In genomic region chr5:19982031-19982430, GRCm38 (mm10) we compare ENCODE assay signal across 16 mouse cellular contexts.
DNase-seq lines count a peak whose midpoint lies in the region; ATAC-seq and TF ChIP-seq lines count a peak whose summit lies in the region.
"Had no signal": no experiment of that assay in that cellular context is flagged by ENCODE, and none has a peak within 500 bp of the region (broad histone marks: within the 10 kb centered on the region; RNA-seq: fewer than 3 reads in every experiment).

No protein-coding gene starts in this region.

- intact Hi-C loops in gastrocnemius, adult 2 months (cut with DNase I), result no loop called here

- no peak overlapping the region for H3K4me3 ChIP-seq in hindbrain, embryonic 11.5 days (ENCODE audit: low read depth, low read length)
- no peak overlapping the region for H3K4me3 ChIP-seq in hindbrain, embryonic 10.5 days
- no peak overlapping the region for H3K4me3 ChIP-seq in hindbrain, embryonic 12.5 days
- no peak overlapping the region for H3K4me3 ChIP-seq in midbrain, embryonic 15.5 days
- H3K4me3 ChIP-seq in gastrocnemius, adult 2 months, result no peak overlapping the region

- H3K4me1 ChIP-seq in hindbrain, embryonic 11.5 days (replicated peaks; ENCODE audit: control insufficient read depth, insufficient read depth, low read length), result no peaks in the 10 kb centered on the region
- H3K4me1 ChIP-seq in hindbrain, embryonic 10.5 days (replicated peaks), result peaks cover 14% of the 10 kb centered on the region
- peaks cover 12% of the 10 kb centered on the region for H3K4me1 ChIP-seq in hindbrain, embryonic 12.5 days
- peaks cover 22% of the 10 kb centered on the region for H3K4me1 ChIP-seq in midbrain, embryonic 15.5 days

- peak; percentile 27 for DNase-seq in hindbrain, embryonic 11.5 days (ENCODE audit: low spot score)
- no peak for DNase-seq in hindbrain, embryonic 10.5 days (ENCODE audit: low spot score)
- DNase-seq in brain, embryonic 18.5 days (ENCODE audit: low read depth, low spot score), result peak; percentile 30
- DNase-seq in adrenal gland, postnatal 4 days (ENCODE audit: low spot score in 2 of 2), result no peak
- no peak for DNase-seq in gastrocnemius, adult 2 months
- no peak for DNase-seq in adrenal gland, postnatal 36 days
- DNase-seq: B cell, adult 2 months; cerebellum, postnatal 36 days; gastrocnemius, postnatal 10 days; heart, postnatal 4 days; kidney, adult 8-10 months; thymus, postnatal 36 days had no signal

- no peaks in the 10 kb centered on the region for H3K9me3 ChIP-seq in hindbrain, embryonic 11.5 days (ENCODE audit: control insufficient read depth, low read length)
- H3K9me3 ChIP-seq in hindbrain, embryonic 10.5 days, result no peaks in the 10 kb centered on the region
- H3K9me3 ChIP-seq in hindbrain, embryonic 12.5 days (replicated peaks), result no peaks in the 10 kb centered on the region
- no peaks in the 10 kb centered on the region for H3K9me3 ChIP-seq in midbrain, embryonic 15.5 days

- ATAC-seq in hindbrain, embryonic 11.5 days (ENCODE audit: low FRiP score), result peak; percentile 84
- ATAC-seq in hindbrain, embryonic 12.5 days (ENCODE audit: low FRiP score), result peak; percentile 81
- peak; percentile 86 for ATAC-seq in midbrain, embryonic 15.5 days (replicated peaks)

- no peak overlapping the region for H3K27ac ChIP-seq in hindbrain, embryonic 11.5 days (ENCODE audit: low read depth, low read length)
- H3K27ac ChIP-seq in hindbrain, embryonic 10.5 days, result no peak overlapping the region
- no peak overlapping the region for H3K27ac ChIP-seq in hindbrain, embryonic 12.5 days
- H3K27ac ChIP-seq in midbrain, embryonic 15.5 days, result peak overlapping the region; percentile 57; the same call in 1 of the 2 replicates
- H3K27ac ChIP-seq in gastrocnemius, adult 2 months, result no peak overlapping the region
- H3K27ac ChIP-seq: macrophage had no signal

- WGBS in hindbrain, embryonic 11.5 days, result 40% methylated on average over 3 of the region's 3 CpGs
- 39% methylated on average over 3 of the region's 3 CpGs for WGBS in hindbrain, embryonic 10.5 days
- WGBS in hindbrain, embryonic 12.5 days, result 47% methylated on average over 3 of the region's 3 CpGs
- 10% methylated on average over 3 of the region's 3 CpGs for WGBS in midbrain, embryonic 15.5 days

- TF ChIP-seq CTCF in gastrocnemius, adult 2 months (IDR thresholded peaks at IDR 0.05), result no peak

- no peaks in the 10 kb centered on the region for H3K36me3 ChIP-seq in hindbrain, embryonic 11.5 days (ENCODE audit: control insufficient read depth, insufficient read depth, low read length)
- H3K36me3 ChIP-seq in hindbrain, embryonic 10.5 days, result no peaks in the 10 kb centered on the region
- H3K36me3 ChIP-seq in hindbrain, embryonic 12.5 days, result no peaks in the 10 kb centered on the region
- H3K36me3 ChIP-seq in midbrain, embryonic 15.5 days (replicated peaks), result no peaks in the 10 kb centered on the region

- no peaks in the 10 kb centered on the region for H3K27me3 ChIP-seq in hindbrain, embryonic 11.5 days (ENCODE audit: control insufficient read depth, insufficient read depth, low read length)
- no peaks in the 10 kb centered on the region for H3K27me3 ChIP-seq in hindbrain, embryonic 10.5 days (ENCODE audit: insufficient read depth, poor library complexity, severe bottlenecking)
- H3K27me3 ChIP-seq in hindbrain, embryonic 12.5 days, result no peaks in the 10 kb centered on the region
- H3K27me3 ChIP-seq in midbrain, embryonic 15.5 days (replicated peaks), result no peaks in the 10 kb centered on the region

- no peak overlapping the region for H3K4me2 ChIP-seq in hindbrain, embryonic 11.5 days (replicated peaks; ENCODE audit: low read depth, low read length)
- H3K4me2 ChIP-seq in hindbrain, embryonic 12.5 days (replicated peaks), result no peak overlapping the region
- H3K4me2 ChIP-seq in midbrain, embryonic 15.5 days, result no peak overlapping the region; the same call in 1 of the 2 replicates
- H3K4me2 ChIP-seq: heart, embryonic 11.5 days had no signal

- H3K9ac ChIP-seq in hindbrain, embryonic 11.5 days (ENCODE audit: low read depth, low read length), result no peak overlapping the region
- H3K9ac ChIP-seq in hindbrain, embryonic 12.5 days, result no peak overlapping the region
- no peak overlapping the region for H3K9ac ChIP-seq in midbrain, embryonic 15.5 days

Comparison
In these comparisons a context has a peak if more than half of its experiments do, and no peak if none do; other contexts are left out.
1. DNase-seq: peak in hindbrain, embryonic 11.5 days (single experiment) and brain, embryonic 18.5 days (single experiment); none in hindbrain, embryonic 10.5 days (single experiment), adrenal gland, postnatal 4 days (0 of 2), gastrocnemius, adult 2 months (single experiment) and adrenal gland, postnatal 36 days (0 of 2).
2. Peak in every context shown above with its lines, with median percentiles within 50 percentile points of each other: ATAC-seq.